Mouse (Mus musculus) megakaryocyte, embryonic 14.5 days (primary cell): ENCODE data around the gene Bysl. TPM values are rescaled to one million over a fixed set of nuclear protein-coding genes. Genes with fewer than 3 reads are reported as not detected.
A peak's percentile ranks its signal among the peaks of the same experiment; 100 is the strongest.
"Not testable (repeated sequence)": the region's sequence is repeated elsewhere in the genome, so short reads cannot be mapped to it uniquely, and the experiment has no call there.

ENCODE experiments used
- H3K27me3 ChIP-seq: replicated peaks from 2 replicates; pipeline ENCODE3; 2012; ENCODE audit warnings: inconsistent platforms
- H3K36me3 ChIP-seq: replicated peaks from 2 replicates; pipeline ENCODE3; 2012; ENCODE audit warnings: low read length, inconsistent platforms, mixed read lengths
- H3K4me1 ChIP-seq: 2 replicates; pipeline ENCODE4 v1.6.1; 2012; ENCODE audit warnings: inconsistent platforms
- H3K4me3 ChIP-seq: replicated peaks from 2 replicates; pipeline ENCODE3; 2012; ENCODE audit warnings: moderate library complexity, mild to moderate bottlenecking, inconsistent platforms
- H3K9me3 ChIP-seq: 2 replicates; pipeline ENCODE4 v1.6.1; 2012; ENCODE audit warnings: inconsistent platforms
- FLI1 ChIP-seq: IDR thresholded peaks from 2 replicates; pipeline ENCODE4 v1.6.1; 2012; ENCODE audit warnings: low read length, inconsistent platforms, mixed read lengths
- GATA1 ChIP-seq: IDR thresholded peaks from 3 replicates; pipeline ENCODE4 v1.6.1; 2012; ENCODE audit warnings: mixed read lengths, low read length, inconsistent platforms, borderline replicate concordance
- polyA plus RNA-seq: library from polyadenylated mRNA; stranded (reverse); fragments of >175 nt; gene quantifications from 2 replicates; pipeline ENCODE4 v1.2.3, GENCODE M21; 2012; ENCODE audit warnings: low replicate concordance; ENCODE audit not compliant: insufficient read depth

Bysl gene
- polyA plus RNA-seq, 1 experiment, result 17.7 TPM

- no peak for TF ChIP-seq FLI1
- no peak for TF ChIP-seq GATA1
- no peaks in the 10 kb centered on the region for H3K27me3 ChIP-seq
- peaks cover 90% of the 10 kb centered on the region for H3K36me3 ChIP-seq
- H3K9me3 ChIP-seq, result no peaks in the 10 kb centered on the region
- peaks cover 70% of the 10 kb centered on the region for H3K4me1 ChIP-seq
- H3K4me3 ChIP-seq, result peak overlapping the region; percentile 77
These were observed 11.6 kb downstream of the Bysl start for GRCm38 (mm10) chr17:47599511-47600297.

- H3K27me3 ChIP-seq, H3K9me3 ChIP-seq: not testable (repeated sequence)
- peaks cover 69% of the 10 kb centered on the region for H3K4me1 ChIP-seq
- peak overlapping the region; percentile 98 for H3K4me3 ChIP-seq
- H3K36me3 ChIP-seq, result peaks cover 84% of the 10 kb centered on the region
These were observed 12.6 kb downstream of the Bysl start for GRCm38 (mm10) chr17:47598580-47599304.

GRCm38 (mm10) chr17:47597838-47598579 is 13.3 kb downstream of the Bysl start:
- Histone ChIP-seq H3K27me3 (no peaks in the 10 kb centered on the region), H3K4me3 (peak overlapping the region; percentile 98), H3K4me1 (peaks cover 70% of the 10 kb centered on the region), H3K9me3 (no peaks in the 10 kb centered on the region), H3K36me3 (peaks cover 81% of the 10 kb centered on the region)
- TF ChIP-seq FLI1 (no peak), GATA1 (0 out of 3 replicates have a peak, but pooled peaks have one; percentile 11)

- peaks cover 74% of the 10 kb centered on the region for H3K4me1 ChIP-seq
- H3K9me3 ChIP-seq, result no peaks in the 10 kb centered on the region
- no peak for TF ChIP-seq FLI1
- TF ChIP-seq GATA1, result no peak
- H3K27me3 ChIP-seq, result no peaks in the 10 kb centered on the region
- H3K4me3 ChIP-seq, result peak overlapping the region; percentile 98
- H3K36me3 ChIP-seq, result peaks cover 76% of the 10 kb centered on the region
These were observed 14.0 kb downstream of the Bysl start for GRCm38 (mm10) chr17:47597261-47597660.

- TF ChIP-seq GATA1 (no peak), FLI1 (no peak)
- Histone ChIP-seq H3K4me1 (peaks cover 75% of the 10 kb centered on the region), H3K9me3 (no peaks in the 10 kb centered on the region), H3K27me3 (no peaks in the 10 kb centered on the region), H3K4me3 (peak overlapping the region; percentile 98), H3K36me3 (peaks cover 73% of the 10 kb centered on the region)
These were observed 14.5 kb downstream of the Bysl start for GRCm38 (mm10) chr17:47596839-47597164.

GRCm38 (mm10) chr17:47596162-47596838 is 15.0 kb downstream of the Bysl start:
- peak overlapping the region; percentile 98 for H3K4me3 ChIP-seq
- no peaks in the 10 kb centered on the region for H3K9me3 ChIP-seq
- H3K36me3 ChIP-seq, result peaks cover 71% of the 10 kb centered on the region
- no peak for TF ChIP-seq FLI1
- no peak for TF ChIP-seq GATA1
- H3K27me3 ChIP-seq, result no peaks in the 10 kb centered on the region
- H3K4me1 ChIP-seq, result peaks cover 75% of the 10 kb centered on the region

- peaks cover 75% of the 10 kb centered on the region for H3K4me1 ChIP-seq
- H3K36me3 ChIP-seq, result peaks cover 63% of the 10 kb centered on the region
- H3K9me3 ChIP-seq, result no peaks in the 10 kb centered on the region
- peak overlapping the region; percentile 98 for H3K4me3 ChIP-seq
- TF ChIP-seq FLI1 (peak; percentile 63; the same call in 1 of the 2 replicates), GATA1 (peak; percentile 36; the same call in 1 of the 3 replicates)
- no peaks in the 10 kb centered on the region for H3K27me3 ChIP-seq
These were observed 15.8 kb downstream of the Bysl start for GRCm38 (mm10) chr17:47595248-47596161.

- Histone ChIP-seq H3K9me3 (no peaks in the 10 kb centered on the region), H3K4me1 (peaks cover 72% of the 10 kb centered on the region), H3K27me3 (no peaks in the 10 kb centered on the region), H3K36me3 (peaks cover 58% of the 10 kb centered on the region), H3K4me3 (peak overlapping the region; percentile 98)
- TF ChIP-seq GATA1, result no peak
- TF ChIP-seq FLI1, result no peak
These were observed 16.4 kb downstream of the Bysl start for GRCm38 (mm10) chr17:47594969-47595247.

GRCm38 (mm10) chr17:47594183-47594968 is 16.9 kb downstream of the Bysl start:
- Histone ChIP-seq H3K27me3 (no peaks in the 10 kb centered on the region), H3K36me3 (peaks cover 58% of the 10 kb centered on the region), H3K9me3 (no peaks in the 10 kb centered on the region), H3K4me3 (peak overlapping the region; percentile 98), H3K4me1 (peaks cover 72% of the 10 kb centered on the region)
- no peak for TF ChIP-seq FLI1
- no peak for TF ChIP-seq GATA1
